Mouse (Mus musculus): ENCODE measurements around the gene Drd4.
"Not testable (repeated sequence)": the region's sequence is repeated elsewhere in the genome, so short reads cannot be mapped to it uniquely, and the experiment has no call there.

Gene Drd4

GRCm38 (mm10) chr7:141291921-141292582, at the start of gene Drd4:
Gene Drd4, plus strand, starts transcription at chr7:141292006.
- peak; percentile 29 for DNase-seq (ENCODE audit: low spot score)

DNA sequence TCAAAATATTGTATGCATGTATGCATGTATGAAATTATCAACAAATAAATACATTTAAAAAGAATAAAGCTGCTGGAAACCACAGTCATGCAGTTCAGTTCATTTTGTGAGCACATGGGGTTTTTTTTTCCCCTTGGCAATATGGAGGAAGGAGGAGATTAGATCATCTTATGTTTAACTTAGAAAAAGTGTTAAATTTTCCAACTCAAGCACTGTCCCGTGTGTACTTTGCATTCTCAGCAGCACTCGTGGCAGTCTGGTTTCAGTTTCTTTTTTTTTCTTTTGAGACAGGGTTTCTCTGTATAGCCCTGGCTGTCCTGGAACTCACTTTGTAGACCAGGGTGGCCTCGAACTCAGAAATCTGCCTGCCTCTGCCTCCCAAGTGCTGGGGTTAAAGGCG, 41.3 kb upstream of the Drd4 start:
- DNase-seq (ENCODE audit: low spot score): not testable (repeated sequence)

GRCm38 (mm10) chr7:141256159-141256558, 35.6 kb upstream of the Drd4 start:
- DNase-seq (ENCODE audit: low spot score): no peak

- no peak for DNase-seq (ENCODE audit: low spot score)
Observed at GRCm38 (mm10) chr7:141261480-141261879, 30.3 kb upstream of the Drd4 start.

- no peak for DNase-seq (ENCODE audit: low spot score)
Observed at GRCm38 (mm10) chr7:141263640-141264039, 28.2 kb upstream of the Drd4 start.

DNA sequence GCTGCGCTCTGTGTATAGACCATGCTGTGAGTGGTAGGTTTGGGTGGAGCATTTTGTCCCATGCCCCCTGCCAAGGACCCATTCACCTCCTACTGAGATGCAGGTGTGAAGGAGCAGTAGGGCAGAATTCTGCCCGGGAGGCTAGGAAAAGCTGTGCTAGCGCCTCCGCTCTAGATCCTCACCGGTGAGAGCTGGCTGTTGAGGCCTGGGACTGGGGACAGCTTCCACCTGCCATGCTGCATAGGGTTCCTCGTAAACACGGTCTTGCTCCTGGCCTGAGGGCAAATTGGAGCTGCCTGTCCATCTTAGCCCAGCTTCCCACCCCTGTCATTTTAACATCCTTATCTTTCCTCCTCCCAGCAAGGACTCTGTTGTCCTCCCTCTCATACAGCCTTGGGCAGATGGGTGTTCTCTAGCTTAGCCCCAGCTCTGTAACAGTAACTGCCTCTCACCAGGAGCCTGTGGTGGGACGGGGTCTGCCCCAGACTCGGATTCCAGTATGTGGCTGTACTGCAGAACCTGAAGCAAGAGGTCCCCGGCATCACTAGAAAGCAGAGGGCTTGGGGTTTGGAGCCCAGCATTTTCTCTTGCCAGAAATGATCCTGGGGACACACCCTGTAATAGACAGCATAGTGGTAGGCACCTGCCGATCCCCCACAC, 27.6 kb upstream of the Drd4 start:
- DNase-seq (ENCODE audit: low spot score): no peak

DNA sequence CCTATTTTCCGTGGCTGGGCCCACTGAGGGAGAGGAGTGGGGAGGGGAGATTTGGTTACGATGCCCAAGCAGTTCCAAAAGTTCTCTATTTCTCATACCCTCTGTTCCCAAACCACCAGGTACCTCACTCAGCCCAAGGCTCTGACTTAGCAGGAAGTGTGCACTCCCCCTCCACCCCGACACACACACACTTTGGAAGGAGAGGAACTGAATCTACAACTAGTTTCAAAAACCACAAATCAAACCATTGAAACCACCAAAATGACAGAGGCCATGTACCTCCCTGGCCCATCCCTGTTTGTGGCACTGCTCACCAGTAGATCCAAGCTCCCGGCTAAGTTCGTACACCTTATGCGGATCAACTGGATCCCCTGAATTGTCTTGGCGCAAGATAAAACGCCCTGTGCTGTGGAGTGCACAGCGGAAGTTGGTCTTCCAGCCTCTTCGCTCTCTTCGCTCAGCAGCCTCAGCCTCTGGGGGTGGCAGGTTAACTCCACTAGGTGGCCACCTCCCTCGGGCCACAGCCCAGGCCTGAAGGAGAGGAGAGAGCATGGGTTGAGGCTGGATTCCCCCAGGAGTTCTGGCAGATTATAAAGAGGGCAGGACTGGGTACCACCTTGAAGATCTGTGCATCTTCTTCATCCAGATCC, 26.9 kb upstream of the Drd4 start:
- peak; percentile 30 for DNase-seq (ENCODE audit: low spot score)

- no peak for DNase-seq (ENCODE audit: low spot score)
Observed at GRCm38 (mm10) chr7:141265411-141265738, 26.4 kb upstream of the Drd4 start.

DNA sequence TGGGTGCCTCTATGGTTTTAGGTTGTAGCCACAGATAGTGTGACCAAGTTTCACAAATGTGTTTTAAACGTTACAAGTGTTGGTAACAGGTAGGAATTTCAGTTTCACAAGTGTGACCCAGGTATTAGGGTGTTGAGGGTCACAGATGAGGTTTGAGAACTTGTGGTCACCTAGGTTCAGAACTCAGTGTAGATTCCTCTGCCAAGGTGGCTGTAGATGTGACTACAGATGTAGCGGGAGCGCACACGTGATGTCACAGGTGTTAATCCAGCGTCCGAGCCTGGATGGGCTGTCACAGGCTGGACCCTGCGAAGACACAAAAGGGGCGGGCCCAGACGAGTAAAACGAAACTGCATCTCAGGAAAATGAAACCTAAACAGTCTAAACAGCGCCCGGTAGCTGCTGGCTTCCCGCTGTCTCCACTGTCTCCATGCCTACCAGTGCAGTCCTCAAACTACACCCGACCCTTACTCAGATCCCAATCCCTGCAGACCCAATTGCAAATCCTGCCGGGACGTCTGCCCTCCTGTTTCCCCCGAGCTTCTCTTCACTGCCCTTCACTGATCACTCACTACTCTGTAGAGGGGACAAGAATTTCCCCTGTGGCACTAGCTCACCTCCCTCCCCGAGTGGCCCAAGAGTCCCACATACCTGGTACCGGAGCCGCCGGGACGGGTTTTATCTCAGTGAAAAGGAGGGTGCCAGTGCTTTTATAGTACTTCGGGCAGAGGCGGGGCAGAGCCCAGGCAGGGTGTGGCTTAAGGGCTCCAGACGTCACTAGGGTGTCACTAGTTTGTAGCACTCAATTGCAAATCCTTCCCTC, 25.9 kb upstream of the Drd4 start, which contains the start of gene Irf7:
Gene Irf7 (minus strand): TSS at position 743 of the 823 bp plus-strand sequence.
- peak; percentile 42 for DNase-seq (ENCODE audit: low spot score)

DNA sequence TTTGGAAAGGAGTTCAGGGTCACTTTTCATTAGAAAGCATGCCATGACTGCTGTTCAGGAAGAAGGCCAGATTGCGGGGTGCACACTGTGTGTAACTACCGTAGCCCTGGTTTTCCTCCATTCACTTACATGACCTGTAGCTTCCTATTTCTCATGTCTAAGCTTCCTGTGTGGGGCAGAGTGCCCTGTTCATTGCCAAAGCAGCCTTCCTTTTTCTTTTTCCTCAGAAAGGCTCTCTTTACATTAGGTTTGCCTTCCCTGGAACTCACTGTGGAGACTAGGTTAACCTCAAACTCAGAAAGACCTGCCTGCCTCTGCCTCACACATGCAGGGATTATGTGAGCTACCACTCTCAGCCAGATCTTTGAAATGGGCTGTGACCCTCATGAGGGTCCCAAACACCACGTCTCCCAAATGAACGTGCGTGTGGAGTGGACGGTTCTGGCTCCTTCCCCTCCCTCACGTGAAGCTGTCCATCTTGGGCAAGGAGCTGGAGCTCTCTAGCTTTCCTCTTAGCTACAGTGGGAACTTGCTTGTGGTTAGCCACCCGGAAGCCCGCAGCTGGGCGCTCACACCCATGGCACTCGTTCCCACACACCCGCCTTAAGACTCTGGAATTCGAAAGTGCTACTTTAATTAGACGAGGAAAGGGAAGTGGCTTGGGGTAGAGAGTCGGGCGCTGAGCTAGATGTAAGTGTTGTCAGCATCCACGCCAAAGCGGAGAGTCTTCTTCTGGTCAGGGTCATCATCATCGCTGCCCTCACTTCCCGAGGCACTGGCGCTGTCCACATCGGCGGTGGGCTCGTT, 23.1 kb upstream of the Drd4 start:
- DNase-seq (ENCODE audit: low spot score): no peak

- no peak for DNase-seq (ENCODE audit: low spot score)
Observed at GRCm38 (mm10) chr7:141269273-141269545, 22.6 kb upstream of the Drd4 start.

GRCm38 (mm10) chr7:141270631-141271030, 21.2 kb upstream of the Drd4 start:
- no peak for DNase-seq (ENCODE audit: low spot score)

- no peak for DNase-seq (ENCODE audit: low spot score)
Observed at GRCm38 (mm10) chr7:141275356-141275755, 16.4 kb upstream of the Drd4 start.

- no peak for DNase-seq (ENCODE audit: low spot score)
Observed at GRCm38 (mm10) chr7:141276546-141276945, 15.3 kb upstream of the Drd4 start, which contains the start of gene Cdhr5. Gene Cdhr5, minus strand, starts transcription at chr7:141276786.

DNA sequence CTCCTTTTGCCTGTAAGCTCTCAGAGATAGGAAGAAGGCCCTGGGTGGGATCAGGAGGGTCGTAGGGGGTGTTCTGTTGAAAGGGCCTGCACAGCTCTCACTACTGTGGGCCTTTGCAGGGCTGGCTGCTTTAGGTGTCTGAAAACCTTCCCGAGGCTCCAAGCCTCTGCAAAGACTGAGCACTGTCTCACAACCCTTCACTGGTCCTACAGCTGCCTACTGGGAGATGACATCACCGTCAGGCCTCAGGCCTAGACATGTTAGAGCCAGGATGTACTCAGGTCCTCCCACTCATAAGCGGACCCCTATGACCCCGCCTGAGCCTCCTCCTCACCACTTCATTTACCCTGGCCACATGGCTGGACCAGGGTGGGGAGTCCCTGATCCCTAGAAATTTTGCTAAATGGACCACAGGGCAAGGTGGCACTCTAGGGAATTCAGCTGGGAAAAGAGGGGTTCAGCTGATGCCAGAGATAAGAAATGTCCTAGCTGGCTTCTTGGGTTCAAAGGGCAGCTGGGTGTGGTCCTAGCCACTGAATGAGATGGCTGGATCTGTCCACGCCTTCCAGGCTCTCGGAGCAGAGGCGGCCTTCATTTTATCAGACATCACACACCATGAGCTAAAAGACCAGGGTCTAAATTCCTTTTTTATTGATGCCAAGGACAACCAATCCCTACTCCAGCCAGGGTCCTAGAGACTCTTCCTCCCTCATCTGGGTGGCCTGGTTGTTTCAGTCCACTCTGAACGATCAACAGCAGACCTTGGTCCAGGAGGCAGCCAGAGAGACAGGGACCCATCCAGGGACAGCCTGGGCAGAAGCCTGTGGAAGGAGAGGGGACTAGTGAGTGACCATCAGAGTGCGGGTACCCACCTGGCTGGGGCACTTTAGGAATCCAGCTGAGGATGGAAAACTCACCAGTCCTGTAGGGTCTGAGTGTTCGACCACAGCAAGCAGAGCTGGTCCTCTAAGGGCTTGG, 13.8 kb upstream of the Drd4 start:
- no peak for DNase-seq (ENCODE audit: low spot score)

- no peak for DNase-seq (ENCODE audit: low spot score)
Observed at GRCm38 (mm10) chr7:141278766-141279590, 12.8 kb upstream of the Drd4 start, which contains the start of gene Sct. Gene Sct, minus strand, starts transcription at chr7:141279133.

DNA sequence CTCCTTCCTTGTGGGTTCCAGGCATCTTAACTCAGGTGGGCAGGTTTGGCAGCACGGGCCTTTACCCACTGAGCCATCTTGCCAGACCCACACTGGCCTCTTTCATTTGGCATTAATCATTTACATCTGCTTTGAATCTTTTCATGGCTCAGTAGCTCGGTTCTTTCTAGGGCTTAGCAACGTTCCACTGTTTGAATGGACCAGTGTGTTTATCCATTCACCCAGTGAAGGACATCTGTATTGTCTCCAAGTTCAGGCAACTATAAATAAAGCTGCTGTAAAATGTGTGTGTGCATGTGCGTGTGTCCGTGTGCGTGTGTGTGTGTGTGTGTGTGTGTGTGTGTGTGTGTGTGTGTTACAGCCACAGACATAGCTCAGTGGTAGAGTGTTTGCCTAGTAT, 10.4 kb upstream of the Drd4 start:
- no peak for DNase-seq (ENCODE audit: low spot score)

DNA sequence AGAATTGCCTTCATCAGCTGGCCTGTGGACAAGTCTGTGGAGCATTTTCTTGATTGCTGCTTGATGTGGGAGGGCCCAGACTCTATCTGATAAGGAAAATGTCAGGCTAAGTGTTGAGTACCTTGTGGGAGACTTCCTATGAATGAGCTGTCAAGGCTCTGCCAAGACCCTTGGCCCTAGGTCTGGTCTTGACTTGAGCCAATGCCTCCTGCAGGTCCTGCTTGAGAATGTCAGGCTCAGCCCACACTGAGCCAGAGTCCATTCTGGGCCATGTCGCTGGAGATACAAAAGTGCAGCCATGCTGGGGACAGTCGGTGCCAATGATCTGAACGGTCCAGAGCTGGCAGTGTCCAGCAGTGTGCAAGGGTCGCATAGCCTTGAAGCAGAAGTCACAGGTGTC, 9.1 kb upstream of the Drd4 start:
- no peak for DNase-seq (ENCODE audit: low spot score)

GRCm38 (mm10) chr7:141288042-141288441, 3.8 kb upstream of the Drd4 start:
- DNase-seq (ENCODE audit: low spot score): no peak
